Mouse (Mus musculus): Measurements from ENCODE around the gene Tenm4. TPM values are rescaled to one million over a fixed set of nuclear protein-coding genes. Genes with fewer than 3 reads are reported as not detected.

Tenm4 gene
- polyA plus RNA-seq, 1 experiment from 2014 or later = 0.68 TPM

- TF ChIP-seq EP300 (IDR thresholded peaks at IDR 0.05; ENCODE audit: low read depth) (no peak), CTCF (IDR thresholded peaks at IDR 0.05; ENCODE audit: low read depth) (no peak)
- 83% methylated on average over 18 of the region's 18 CpGs for WGBS (ENCODE audit: insufficient replicate concordance)
These were observed 718.3 kb downstream of the Tenm4 start for GRCm38 (mm10) chr7:96889061-96890034.

DNA sequence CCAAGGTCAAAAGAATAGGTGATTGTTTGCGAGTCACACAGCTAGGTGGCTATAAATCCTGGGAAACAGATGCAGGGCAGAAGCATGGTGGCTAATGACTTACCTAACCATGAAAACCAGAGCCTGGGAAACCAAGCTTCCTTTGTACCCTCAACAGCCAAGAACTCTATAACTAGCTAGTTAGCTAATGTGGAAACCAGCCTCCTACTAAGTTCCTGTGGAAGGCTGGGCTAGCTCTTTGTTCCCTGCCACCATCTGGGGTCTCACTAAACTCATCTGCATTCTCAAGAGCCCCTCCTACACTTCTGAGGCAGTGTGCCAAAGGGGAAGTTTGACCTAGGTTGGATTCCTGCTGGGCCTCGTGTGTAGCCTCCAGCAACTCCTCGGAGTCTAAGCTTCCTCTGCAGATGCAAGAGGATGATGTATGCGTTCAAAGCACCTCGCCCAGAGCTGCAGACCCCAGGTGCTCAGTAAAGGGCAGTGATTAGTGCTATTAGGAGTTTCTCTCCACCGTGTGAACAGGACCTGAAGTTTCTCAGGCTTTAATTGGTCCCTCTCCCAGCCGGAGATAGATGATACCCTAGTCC, 719.1 kb downstream of the Tenm4 start:
- ATAC-seq (no peak), DNase-seq (no peak)
- Histone ChIP-seq H3K9me3 (ENCODE audit: low read length) (no peaks in the 10 kb centered on the region), H3K27ac (ENCODE audit: low read depth) (no peak overlapping the region), H3K4me1 (ENCODE audit: insufficient read depth) (no peaks in the 10 kb centered on the region), H3K36me3 (replicated peaks; ENCODE audit: insufficient read depth, low read length) (0 out of 2 replicates have a peak, but pooled peaks cover 6% of the 10 kb centered on the region), H3K4me3 (ENCODE audit: low read depth, low read length) (no peak overlapping the region), H3K27me3 (ENCODE audit: insufficient read depth, low read length) (no peaks in the 10 kb centered on the region), H3K9ac (replicated peaks) (no peak overlapping the region), H3K4me2 (ENCODE audit: low read depth, low read length) (no peak overlapping the region)
- 46% methylated on average over 7 of the region's 7 CpGs for WGBS (ENCODE audit: insufficient replicate concordance)
- no peak for TF ChIP-seq EP300 (IDR thresholded peaks at IDR 0.05; ENCODE audit: low read depth)
- TF ChIP-seq CTCF (IDR thresholded peaks at IDR 0.05; ENCODE audit: low read depth) = no peak

More at GRCm38 (mm10) chr7:96889061-96890034, 718.3 kb downstream of the Tenm4 start:
- ATAC-seq (no peak), DNase-seq (no peak)
- no peak overlapping the region for H3K27ac ChIP-seq (ENCODE audit: low read depth)
- H3K9ac ChIP-seq (replicated peaks) = no peak overlapping the region
- no peaks in the 10 kb centered on the region for H3K9me3 ChIP-seq (ENCODE audit: low read length)
- 0 out of 2 replicates have a peak, but pooled peaks cover 3% of the 10 kb centered on the region for H3K36me3 ChIP-seq (replicated peaks; ENCODE audit: insufficient read depth, low read length)
- H3K4me3 ChIP-seq (ENCODE audit: low read depth, low read length) = no peak overlapping the region
- no peak overlapping the region for H3K4me2 ChIP-seq (ENCODE audit: low read depth, low read length)
- no peaks in the 10 kb centered on the region for H3K27me3 ChIP-seq (ENCODE audit: insufficient read depth, low read length)
- H3K4me1 ChIP-seq (ENCODE audit: insufficient read depth) = no peaks in the 10 kb centered on the region

DNA sequence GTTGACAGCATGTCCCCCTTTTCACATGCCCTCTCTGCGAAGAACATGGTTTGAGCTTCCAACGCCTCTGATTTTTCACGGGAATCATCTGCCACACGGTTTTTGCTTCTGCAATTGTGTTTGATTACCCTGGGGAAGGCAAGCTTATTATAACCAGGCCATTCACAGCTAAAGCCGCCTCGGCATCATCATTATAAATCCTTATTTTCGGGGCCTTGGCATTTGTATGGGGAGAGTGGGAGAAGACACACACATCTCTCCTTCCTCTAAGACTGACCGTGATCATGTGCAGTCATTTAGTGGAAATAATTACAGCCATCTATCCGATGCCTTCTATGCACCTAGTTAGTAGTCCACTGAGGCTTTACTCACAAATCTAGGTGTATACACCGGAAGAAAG, 719.9 kb downstream of the Tenm4 start:
- H3K4me2 ChIP-seq (ENCODE audit: low read depth, low read length) = no peak overlapping the region
- 79% methylated on average over 10 of the region's 10 CpGs for WGBS (ENCODE audit: insufficient replicate concordance)
- H3K9ac ChIP-seq (replicated peaks) = no peak overlapping the region
- no peak overlapping the region for H3K27ac ChIP-seq (ENCODE audit: low read depth)
- H3K4me3 ChIP-seq (ENCODE audit: low read depth, low read length) = no peak overlapping the region
- ATAC-seq = no peak
- no peak for TF ChIP-seq CTCF (IDR thresholded peaks at IDR 0.05; ENCODE audit: low read depth)
- TF ChIP-seq EP300 (IDR thresholded peaks at IDR 0.05; ENCODE audit: low read depth) = no peak
- H3K4me1 ChIP-seq (ENCODE audit: insufficient read depth) = no peaks in the 10 kb centered on the region
- no peaks in the 10 kb centered on the region for H3K9me3 ChIP-seq (ENCODE audit: low read length)
- no peak for DNase-seq
- H3K27me3 ChIP-seq (ENCODE audit: insufficient read depth, low read length) = no peaks in the 10 kb centered on the region
- 0 out of 2 replicates have a peak, but pooled peaks cover 6% of the 10 kb centered on the region for H3K36me3 ChIP-seq (replicated peaks; ENCODE audit: insufficient read depth, low read length)

DNA sequence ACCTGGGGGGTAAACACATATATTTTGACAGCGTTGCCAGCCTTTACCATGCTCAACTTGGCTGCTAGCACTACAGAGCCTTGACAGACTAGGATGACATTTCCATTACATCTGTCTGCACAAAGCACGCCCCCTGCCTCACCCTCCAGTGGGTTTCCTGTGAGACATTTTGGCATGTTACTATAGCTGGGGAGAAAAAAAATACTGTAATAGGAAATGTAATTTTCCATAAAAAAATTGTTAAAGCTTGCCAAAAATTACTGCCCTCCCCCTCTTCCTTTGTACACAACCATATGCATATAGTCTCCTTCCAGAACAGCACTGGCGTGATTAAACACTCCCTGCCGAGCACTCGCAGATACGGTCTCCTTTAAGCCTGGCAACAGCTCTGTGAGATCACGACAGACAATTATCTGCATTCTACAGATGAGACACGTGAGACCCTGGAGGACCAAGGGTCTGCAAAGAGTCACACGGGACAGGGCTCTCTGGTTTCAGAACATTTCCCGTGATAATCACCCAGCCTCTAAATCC, 728.1 kb downstream of the Tenm4 start:
- Histone ChIP-seq H3K9ac (replicated peaks) (no peak overlapping the region), H3K9me3 (ENCODE audit: low read length) (no peaks in the 10 kb centered on the region), H3K4me1 (ENCODE audit: insufficient read depth) (peaks cover 7% of the 10 kb centered on the region), H3K27me3 (ENCODE audit: insufficient read depth, low read length) (no peaks in the 10 kb centered on the region), H3K4me3 (ENCODE audit: low read depth, low read length) (no peak overlapping the region), H3K4me2 (ENCODE audit: low read depth, low read length) (no peak overlapping the region; the same call in 1 of the 2 replicates), H3K27ac (ENCODE audit: low read depth) (0 out of 2 replicates have a peak overlapping the region, but pooled peaks have one; percentile 7), H3K36me3 (replicated peaks; ENCODE audit: insufficient read depth, low read length) (0 out of 2 replicates have a peak, but pooled peaks cover 4% of the 10 kb centered on the region)
- TF ChIP-seq EP300 (IDR thresholded peaks at IDR 0.05; ENCODE audit: low read depth) (no peak), CTCF (IDR thresholded peaks at IDR 0.05; ENCODE audit: low read depth) (no peak)
- no peak for ATAC-seq
- no peak for DNase-seq
- 57% methylated on average over 10 of the region's 10 CpGs for WGBS (ENCODE audit: insufficient replicate concordance)

- ATAC-seq (no peak), DNase-seq (no peak)
- Histone ChIP-seq H3K4me1 (ENCODE audit: insufficient read depth) (peaks cover 13% of the 10 kb centered on the region), H3K4me2 (ENCODE audit: low read depth, low read length) (no peak overlapping the region), H3K27me3 (ENCODE audit: insufficient read depth, low read length) (no peaks in the 10 kb centered on the region), H3K36me3 (replicated peaks; ENCODE audit: insufficient read depth, low read length) (no peaks in the 10 kb centered on the region), H3K27ac (ENCODE audit: low read depth) (no peak overlapping the region), H3K4me3 (ENCODE audit: low read depth, low read length) (no peak overlapping the region), H3K9ac (replicated peaks) (no peak overlapping the region), H3K9me3 (ENCODE audit: low read length) (no peaks in the 10 kb centered on the region)
- 46% methylated on average over 5 of the region's 5 CpGs for WGBS (ENCODE audit: insufficient replicate concordance)
- TF ChIP-seq CTCF (IDR thresholded peaks at IDR 0.05; ENCODE audit: low read depth) (no peak), EP300 (IDR thresholded peaks at IDR 0.05; ENCODE audit: low read depth) (no peak)
These were observed 731.1 kb downstream of the Tenm4 start for GRCm38 (mm10) chr7:96902183-96902582.

Measured in liver, postnatal 0 days (tissue).